Mouse (Mus musculus) liver, embryonic 13.5 days (tissue): ENCODE measurements around the gene Klhl7. TPM values are rescaled to one million over a fixed set of nuclear protein-coding genes. Genes with fewer than 3 reads are reported as not detected.

Experiments
- ATAC-seq: fragments of 200-750 bp; cut with Nextera tagmentation; 2 replicates; pipeline ENCODE4 v1.8.0; 2017; ENCODE audit warnings: low read depth, mild to moderate bottlenecking, moderate number of reproducible peaks, moderate library complexity
- DNase-seq: peaks from one replicate; pipeline ENCODE4 v3.0.0; 2022
- H3K27ac ChIP-seq: fragments of 300-500 bp; sonication (generic); 2 replicates; pipeline ENCODE4 v1.5.1; 2015; ENCODE audit warnings: moderate library complexity, mild to moderate bottlenecking, inconsistent platforms
- H3K27me3 ChIP-seq: fragments of 300-500 bp; sonication (generic); 2 replicates; pipeline ENCODE4 v1.6.1; 2015; ENCODE audit warnings: mild to moderate bottlenecking, inconsistent platforms
- H3K36me3 ChIP-seq: fragments of 300-500 bp; sonication (generic); 2 replicates; pipeline ENCODE4 v1.6.1; 2015; ENCODE audit warnings: mild to moderate bottlenecking, inconsistent platforms
- H3K4me1 ChIP-seq: fragments of 300-500 bp; sonication (generic); replicated peaks from 2 replicates; pipeline ENCODE4 v1.6.1; 2015; ENCODE audit warnings: inconsistent platforms
- H3K4me2 ChIP-seq: fragments of 300-500 bp; sonication (generic); 2 replicates; pipeline ENCODE4 v1.6.1; 2015; ENCODE audit warnings: inconsistent platforms, mild to moderate bottlenecking, moderate library complexity
- H3K4me3 ChIP-seq: fragments of 300-500 bp; sonication (generic); replicated peaks from 2 replicates; pipeline ENCODE4 v1.5.1; 2015; ENCODE audit warnings: mild to moderate bottlenecking, inconsistent platforms
- H3K9ac ChIP-seq: fragments of 300-500 bp; sonication (generic); 2 replicates; pipeline ENCODE4 v1.6.1; 2015; ENCODE audit warnings: mild to moderate bottlenecking, inconsistent platforms
- H3K9me3 ChIP-seq: fragments of 300-500 bp; sonication (generic); replicated peaks from 2 replicates; pipeline ENCODE4 v1.6.1; 2016; ENCODE audit warnings: inconsistent platforms
- WGBS: fragments of 180-500 bp; shearing (Covaris S2); methylation state at CpG from one replicate; pipeline ENCODE4 v1.1.7; 2015; ENCODE audit not compliant: insufficient replicate concordance; 5-methylcytosine and 5-hydroxymethylcytosine counted together
- polyA plus RNA-seq: library from polyadenylated mRNA; unstranded; fragments of >200 nt; fragmentation: Nextera tagmentation; extraction: Ambion mirVana; gene quantifications from 2 replicates; pipeline ENCODE4 v1.2.1, GENCODE M21; 2015

Gene Klhl7
- polyA plus RNA-seq, 1 experiment from 2014 or later: 20.1 TPM

DNA sequence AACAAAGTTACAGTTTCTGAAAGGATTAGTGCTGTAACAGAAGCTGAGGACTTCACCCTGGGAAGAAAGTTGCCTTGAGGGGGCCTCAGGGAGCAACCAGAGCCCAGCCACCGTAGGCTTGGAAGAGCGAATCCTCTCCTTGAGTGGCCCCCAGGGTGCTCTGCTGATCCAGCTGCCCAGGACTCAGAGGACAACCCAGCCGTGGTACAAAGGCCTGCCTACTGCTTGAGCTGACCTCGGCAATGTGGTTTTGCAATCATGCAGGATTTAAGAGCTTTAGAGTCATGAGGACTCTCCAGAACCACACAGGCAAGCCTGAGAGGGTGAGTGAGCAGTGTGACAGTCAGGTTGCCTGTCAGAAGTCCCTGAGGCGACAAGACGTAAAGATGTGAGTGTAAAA lies 28.4 kb upstream of the Klhl7 start:
- Histone ChIP-seq H3K4me3 (no peak overlapping the region), H3K27me3 (no peaks in the 10 kb centered on the region), H3K27ac (no peak overlapping the region; the same call in 1 of the 2 replicates), H3K4me2 (no peak overlapping the region), H3K9ac (no peak overlapping the region), H3K36me3 (no peaks in the 10 kb centered on the region), H3K9me3 (no peaks in the 10 kb centered on the region), H3K4me1 (peaks cover 8% of the 10 kb centered on the region)
- DNase-seq: no peak
- no peak for ATAC-seq
- WGBS: 67% methylated on average over 6 of the region's 6 CpGs

DNA sequence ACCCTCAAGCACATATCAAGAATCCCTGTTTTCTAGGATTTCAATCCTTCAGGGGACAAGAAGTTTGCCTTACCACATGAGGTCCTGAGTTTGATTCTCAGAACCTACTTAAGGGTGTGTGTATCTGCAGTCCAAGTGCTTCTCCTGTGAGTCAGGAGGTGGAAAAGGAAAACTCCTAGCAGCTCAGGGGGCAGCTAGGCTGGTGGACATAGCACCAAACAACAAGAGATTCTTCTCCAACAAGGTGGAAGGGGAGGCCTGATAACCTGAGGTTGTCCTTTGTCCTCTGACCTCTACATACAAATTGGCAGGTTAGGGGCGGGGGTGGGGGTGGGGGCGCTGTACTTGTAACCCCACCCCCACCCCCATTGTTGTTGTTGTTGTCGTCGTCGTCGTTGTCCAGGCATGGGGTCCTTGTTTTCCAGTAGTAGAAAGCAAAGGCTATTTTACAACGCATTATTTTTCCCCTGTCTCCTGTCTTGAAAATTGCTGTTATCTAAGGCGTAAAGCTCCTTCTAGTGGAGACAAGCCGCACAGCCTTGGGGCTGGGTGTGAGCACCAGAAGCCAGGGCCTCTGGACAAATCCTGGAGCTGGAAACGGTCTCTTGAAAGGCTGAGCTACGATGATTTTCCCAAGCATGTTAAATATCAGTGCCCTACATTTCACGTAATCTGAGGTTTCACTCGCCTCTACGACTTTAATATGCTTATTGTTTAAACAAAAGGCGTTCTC lies 23.3 kb upstream of the Klhl7 start:
- H3K4me1 ChIP-seq: peaks cover 11% of the 10 kb centered on the region
- no peak overlapping the region for H3K27ac ChIP-seq

DNA sequence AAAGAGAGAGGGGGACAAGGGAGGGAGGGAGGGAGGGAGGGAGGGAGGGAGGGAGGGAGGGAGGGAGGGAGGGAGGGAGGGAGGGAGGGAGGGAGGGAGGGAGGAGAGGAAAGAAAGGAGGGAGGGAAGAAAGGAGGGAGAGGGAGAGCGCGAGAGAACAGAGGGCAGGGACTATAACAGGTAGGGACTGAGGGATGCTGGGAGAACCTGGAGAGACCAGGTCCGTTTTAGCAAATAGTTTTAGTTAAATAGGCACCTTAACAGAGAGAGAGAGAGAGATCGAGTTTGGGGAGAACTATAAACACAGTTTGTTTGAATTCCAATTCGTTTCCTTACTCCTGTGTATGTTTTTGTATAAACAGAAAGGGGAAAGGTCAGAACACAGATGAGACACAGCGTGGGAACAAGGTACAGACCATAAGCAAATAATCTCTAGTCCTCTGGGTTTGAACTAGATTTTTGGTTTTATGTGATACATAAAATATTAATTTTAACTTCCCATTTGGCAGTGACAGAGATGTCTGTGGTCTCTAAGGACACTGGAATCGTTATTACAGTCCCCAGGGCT lies 22.6 kb upstream of the Klhl7 start:
- no peak for DNase-seq
- 17% methylated on average over 7 of the region's 7 CpGs for WGBS

More for the DNA sequence above, 23.3 kb upstream of the Klhl7 start:
- H3K4me3 ChIP-seq: peak overlapping the region; percentile 39
- ATAC-seq (peak; percentile 67), DNase-seq (peak; percentile 31)
- peak overlapping the region; percentile 51 for H3K4me2 ChIP-seq
- no peaks in the 10 kb centered on the region for H3K9me3 ChIP-seq
- H3K36me3 ChIP-seq: no peaks in the 10 kb centered on the region
- peaks cover 29% of the 10 kb centered on the region; the same call in 1 of the 2 replicates for H3K27me3 ChIP-seq
- H3K9ac ChIP-seq: peak overlapping the region; percentile 13; the same call in 1 of the 2 replicates
- 2% methylated on average over 15 of the region's 15 CpGs for WGBS

DNA sequence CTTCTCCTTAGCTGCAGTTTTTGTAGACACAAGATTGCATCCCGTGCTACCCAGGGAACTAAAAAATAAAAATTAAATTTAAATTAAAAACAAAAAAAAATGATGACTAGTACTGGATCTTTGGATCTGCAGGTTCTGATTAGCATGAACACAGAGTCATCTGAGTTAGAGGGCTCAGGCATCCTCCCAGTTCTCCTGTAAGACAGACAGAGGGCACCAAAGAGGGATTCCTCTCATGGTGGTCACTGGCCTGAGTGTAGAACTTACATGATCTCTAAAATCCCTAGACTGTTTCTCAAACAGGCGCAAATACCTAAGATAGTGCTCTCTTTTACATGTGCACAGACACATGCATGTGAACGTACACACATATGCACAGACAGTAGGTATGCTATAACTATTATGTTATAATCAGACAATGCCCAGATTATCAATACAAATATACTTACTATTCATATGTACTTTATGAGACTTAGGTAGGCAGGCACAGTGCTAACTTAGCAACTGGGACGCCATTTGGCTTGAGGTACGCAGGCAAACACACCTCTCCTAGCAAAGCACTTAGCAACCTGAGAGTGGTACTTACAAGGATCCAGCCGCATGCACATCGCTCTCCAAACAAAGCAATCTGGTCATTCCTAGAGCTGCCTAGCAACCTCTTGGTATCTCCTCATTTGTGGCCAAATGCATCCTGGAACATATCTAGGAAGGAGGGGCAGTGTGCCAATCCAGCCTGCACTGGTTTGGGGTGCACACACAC lies 21.8 kb upstream of the Klhl7 start:
- Histone ChIP-seq H3K4me2 (no peak overlapping the region), H3K4me3 (no peak overlapping the region), H3K4me1 (peaks cover 9% of the 10 kb centered on the region), H3K27me3 (peaks cover 29% of the 10 kb centered on the region; the same call in 1 of the 2 replicates), H3K9ac (no peak overlapping the region), H3K36me3 (no peaks in the 10 kb centered on the region), H3K27ac (no peak overlapping the region), H3K9me3 (no peaks in the 10 kb centered on the region)
- DNase-seq (no peak), ATAC-seq (no peak)
- 66% methylated on average over 7 of the region's 7 CpGs for WGBS

More for the DNA sequence above, 22.6 kb upstream of the Klhl7 start:
- peak overlapping the region; percentile 51 for H3K4me2 ChIP-seq
- H3K4me3 ChIP-seq: 0 out of 2 replicates have a peak overlapping the region, but pooled peaks have one; percentile 39
- no peak overlapping the region for H3K9ac ChIP-seq
- H3K27ac ChIP-seq: no peak overlapping the region
- peaks cover 9% of the 10 kb centered on the region for H3K4me1 ChIP-seq
- no peak for ATAC-seq
- H3K27me3 ChIP-seq: peaks cover 29% of the 10 kb centered on the region; the same call in 1 of the 2 replicates
- H3K36me3 ChIP-seq: no peaks in the 10 kb centered on the region
- H3K9me3 ChIP-seq: no peaks in the 10 kb centered on the region

DNA sequence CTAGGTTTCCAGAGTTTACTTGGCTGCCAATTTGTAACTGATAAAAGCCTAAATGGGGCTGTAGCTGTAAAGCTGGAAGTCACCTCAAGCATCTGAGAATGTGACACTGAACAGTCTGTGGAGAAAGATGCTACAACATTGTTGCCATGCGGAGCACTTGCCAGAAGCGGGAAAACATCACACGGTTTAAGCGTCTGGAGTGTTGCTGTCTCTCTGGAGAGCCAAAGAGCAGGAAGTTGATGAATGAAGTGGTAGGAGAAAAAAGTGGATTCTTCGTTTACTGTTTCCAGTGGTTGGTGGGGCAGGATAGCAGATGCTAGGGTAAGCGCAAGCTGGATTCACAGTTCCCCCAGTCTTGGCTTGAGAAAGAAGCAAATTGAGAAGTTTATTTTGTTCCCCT lies 19.6 kb upstream of the Klhl7 start:
- Histone ChIP-seq H3K4me2 (no peak overlapping the region), H3K4me3 (no peak overlapping the region), H3K27me3 (peaks cover 29% of the 10 kb centered on the region; the same call in 1 of the 2 replicates), H3K27ac (no peak overlapping the region), H3K9ac (no peak overlapping the region), H3K4me1 (peaks cover 9% of the 10 kb centered on the region), H3K9me3 (no peaks in the 10 kb centered on the region), H3K36me3 (no peaks in the 10 kb centered on the region)
- no peak for DNase-seq
- no peak for ATAC-seq
- 60% methylated on average over 6 of the region's 6 CpGs for WGBS

DNA sequence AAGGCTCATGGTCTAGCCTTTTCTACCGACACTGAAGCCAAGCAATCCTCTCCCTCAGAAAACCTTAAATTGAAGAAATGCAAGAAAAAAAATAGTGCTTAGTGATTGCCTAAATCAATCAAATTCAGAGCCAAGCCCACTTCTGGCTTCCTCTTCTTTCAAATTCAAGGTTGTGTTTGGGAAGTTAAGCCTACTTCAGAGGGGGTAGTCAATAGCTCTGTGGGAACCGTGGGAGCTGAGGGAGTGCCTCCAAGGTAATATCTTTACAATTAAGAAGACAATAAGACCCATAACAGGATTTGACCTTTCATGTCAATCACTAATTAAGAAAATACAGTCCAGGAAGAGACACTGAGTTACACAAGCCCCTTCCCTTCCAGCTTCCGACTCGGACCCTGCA lies 15.6 kb upstream of the Klhl7 start:
- Histone ChIP-seq H3K4me1 (no peaks in the 10 kb centered on the region), H3K4me2 (no peak overlapping the region), H3K27ac (no peak overlapping the region), H3K36me3 (no peaks in the 10 kb centered on the region), H3K9me3 (no peaks in the 10 kb centered on the region), H3K27me3 (peaks cover 22% of the 10 kb centered on the region; the same call in 1 of the 2 replicates), H3K4me3 (no peak overlapping the region), H3K9ac (no peak overlapping the region)
- WGBS: 59% methylated on average over 4 of the region's 4 CpGs
- ATAC-seq (no peak), DNase-seq (no peak)

DNA sequence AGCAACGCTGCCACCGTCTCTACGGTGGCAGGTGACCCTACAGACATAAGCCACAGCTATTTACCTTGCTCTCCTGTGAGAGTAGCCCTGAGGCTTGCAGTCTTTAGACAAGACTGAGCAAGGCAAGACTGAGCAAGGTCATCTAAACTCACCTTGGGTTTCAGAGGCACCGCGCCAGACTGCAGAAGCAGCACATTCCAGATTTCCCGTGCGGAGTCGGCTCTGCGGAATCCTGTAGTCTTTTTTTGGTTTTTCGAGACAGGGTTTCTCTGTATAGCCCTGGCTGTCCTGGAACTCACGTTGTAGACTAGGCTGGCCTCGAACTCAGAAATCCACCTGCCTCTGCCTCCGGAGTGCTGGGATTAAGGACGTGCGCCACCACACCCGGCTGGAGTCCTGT lies 14.2 kb upstream of the Klhl7 start:
- ATAC-seq (no peak), DNase-seq (no peak)
- WGBS: 78% methylated on average over 16 of the region's 16 CpGs
- Histone ChIP-seq H3K9ac (no peak overlapping the region), H3K4me2 (no peak overlapping the region), H3K9me3 (no peaks in the 10 kb centered on the region), H3K4me3 (no peak overlapping the region), H3K4me1 (no peaks in the 10 kb centered on the region), H3K27me3 (peaks cover 15% of the 10 kb centered on the region; the same call in 1 of the 2 replicates), H3K36me3 (no peaks in the 10 kb centered on the region), H3K27ac (no peak overlapping the region)

DNA sequence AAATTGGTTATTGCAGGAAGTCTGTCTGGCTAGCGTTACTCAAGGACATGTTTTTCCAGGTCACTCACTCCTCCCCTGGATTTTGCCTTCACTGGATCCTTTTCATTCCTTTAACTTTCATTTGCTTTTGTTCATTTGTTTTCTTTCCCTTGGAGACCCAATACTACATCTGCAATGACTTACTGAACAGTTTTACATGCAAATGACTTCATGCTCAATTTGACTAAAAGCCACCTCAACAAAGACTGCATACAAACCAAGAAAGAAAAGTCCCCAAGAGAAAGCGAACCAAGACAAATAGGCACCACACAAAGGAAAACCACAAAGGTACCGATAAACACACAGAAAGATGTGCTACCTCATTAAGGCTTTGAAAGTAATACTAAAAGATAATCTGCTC lies 13.5 kb upstream of the Klhl7 start:
- Histone ChIP-seq H3K9ac (no peak overlapping the region), H3K36me3 (no peaks in the 10 kb centered on the region), H3K4me3 (no peak overlapping the region), H3K9me3 (no peaks in the 10 kb centered on the region), H3K4me2 (no peak overlapping the region), H3K27ac (no peak overlapping the region), H3K27me3 (peaks cover 8% of the 10 kb centered on the region; the same call in 1 of the 2 replicates), H3K4me1 (no peaks in the 10 kb centered on the region)
- whole genome bisulfite sequencing: 61% methylated on average over 3 of the region's 3 CpGs
- ATAC-seq (no peak), DNase-seq (no peak)

DNA sequence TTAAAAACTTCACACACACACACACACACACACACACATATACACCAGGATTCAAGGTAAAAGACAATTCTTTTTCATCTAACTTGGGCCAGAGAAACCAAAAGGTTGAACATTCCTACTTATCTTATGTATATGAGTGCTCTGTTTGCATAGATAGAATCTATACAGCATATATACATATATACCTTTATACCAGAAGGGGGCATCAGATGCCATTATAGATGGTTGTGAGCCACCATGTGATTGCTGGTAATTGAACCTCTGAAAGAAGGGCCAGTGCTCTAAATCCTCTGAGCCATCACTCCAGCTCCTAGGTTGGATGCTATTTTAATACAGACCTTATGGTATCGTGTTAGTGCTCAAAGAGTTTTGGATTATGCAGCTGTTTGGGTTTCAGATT lies 12.0 kb upstream of the Klhl7 start:
- DNase-seq: no peak
- no peak for ATAC-seq

DNA sequence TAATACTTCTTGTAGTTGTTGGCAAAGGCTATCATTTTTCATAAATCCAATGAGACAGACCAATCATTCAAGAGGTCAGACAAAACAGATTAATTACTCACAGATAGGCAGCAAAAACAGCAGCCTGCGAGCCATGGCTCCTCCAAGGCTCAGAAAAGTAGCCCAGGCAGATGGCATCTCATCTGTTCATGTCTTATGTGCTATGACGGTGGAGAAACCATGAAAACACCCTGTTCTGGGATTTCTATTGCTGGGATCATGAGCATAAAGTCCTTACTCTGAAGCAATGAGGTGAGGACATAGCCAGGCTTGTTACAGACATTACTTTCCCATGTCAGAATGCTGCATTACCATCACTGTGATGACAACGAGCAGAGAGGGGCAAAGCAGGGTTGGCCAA lies 7.9 kb upstream of the Klhl7 start:
- H3K27me3 ChIP-seq: peaks cover 8% of the 10 kb centered on the region; the same call in 1 of the 2 replicates
- no peak for DNase-seq
- H3K36me3 ChIP-seq: no peaks in the 10 kb centered on the region
- no peaks in the 10 kb centered on the region for H3K4me1 ChIP-seq
- 52% methylated on average over 3 of the region's 3 CpGs for WGBS
- ATAC-seq: no peak
- H3K9ac ChIP-seq: no peak overlapping the region
- H3K9me3 ChIP-seq: no peaks in the 10 kb centered on the region
- no peak overlapping the region for H3K27ac ChIP-seq
- H3K4me3 ChIP-seq: no peak overlapping the region
- H3K4me2 ChIP-seq: no peak overlapping the region

More for the DNA sequence above, 12.0 kb upstream of the Klhl7 start:
- Histone ChIP-seq H3K9ac (no peak overlapping the region), H3K4me2 (no peak overlapping the region), H3K36me3 (no peaks in the 10 kb centered on the region), H3K27ac (no peak overlapping the region), H3K4me1 (no peaks in the 10 kb centered on the region), H3K9me3 (no peaks in the 10 kb centered on the region), H3K4me3 (no peak overlapping the region), H3K27me3 (peaks cover 8% of the 10 kb centered on the region; the same call in 1 of the 2 replicates)
- WGBS: 66% methylated on average over 1 of the region's 1 CpGs

DNA sequence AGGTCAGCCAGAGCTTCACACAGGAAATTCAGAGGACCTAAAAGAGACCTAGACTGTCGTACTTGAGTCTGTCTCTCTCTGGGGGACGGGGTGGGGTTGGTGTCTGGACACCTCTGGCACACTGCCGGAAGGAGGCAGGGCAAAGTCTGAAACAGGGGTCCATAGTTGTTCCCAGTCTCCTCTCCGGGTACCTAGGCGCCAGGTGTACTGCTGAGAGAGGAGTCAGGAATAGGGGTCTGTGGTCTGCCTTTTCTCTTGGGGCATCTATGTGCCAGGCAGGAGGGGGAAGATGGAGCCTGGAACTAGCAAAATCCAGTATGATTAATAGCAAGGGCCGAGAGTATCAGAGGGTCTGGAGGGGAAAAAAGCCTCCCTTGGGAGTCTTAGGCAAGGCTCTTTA lies 5.0 kb upstream of the Klhl7 start:
- Histone ChIP-seq H3K4me2 (no peak overlapping the region), H3K27ac (no peak overlapping the region), H3K36me3 (no peaks in the 10 kb centered on the region), H3K9ac (no peak overlapping the region), H3K27me3 (peaks cover 1% of the 10 kb centered on the region; the same call in 1 of the 2 replicates), H3K4me1 (peaks cover 4% of the 10 kb centered on the region), H3K4me3 (no peak overlapping the region), H3K9me3 (no peaks in the 10 kb centered on the region)
- ATAC-seq (no peak), DNase-seq (no peak)
- 69% methylated on average over 6 of the region's 6 CpGs for WGBS
